Mouse (Mus musculus): Measurements from ENCODE around the gene Dhx58.
A peak's percentile ranks its signal among the peaks of the same experiment; 100 is the strongest.

Dhx58 gene

GRCm38 (mm10) chr11:100648405-100648804 is 55.7 kb downstream of the Dhx58 start:
- DNase-seq (ENCODE audit: low read depth, low spot score) = no peak

GRCm38 (mm10) chr11:100646265-100646664 is 57.8 kb downstream of the Dhx58 start:
- DNase-seq (ENCODE audit: low read depth, low spot score) = peak; percentile 91
